Mouse (Mus musculus) spleen, postnatal 0 days (tissue): ENCODE results near the gene 1700080O16Rik. TPM values are rescaled to one million over a fixed set of nuclear protein-coding genes. Genes with fewer than 3 reads are reported as not detected.

Experiments used
- polyA plus RNA-seq: library from polyadenylated mRNA; unstranded; fragments of >200 nt; fragmentation: Nextera tagmentation; extraction: Ambion mirVana; gene quantifications from 2 replicates; pipeline ENCODE4 v1.2.1, GENCODE M21; 2015

1700080O16Rik gene
- polyA plus RNA-seq = not detected in 2 replicates

GRCm38 (mm10) chrX:51972672-51973071, at the start of gene 1700080O16Rik:
Gene 1700080O16Rik, minus strand, starts transcription at chrX:51972772.

Other genes starting within 250 kb of the 1700080O16Rik start
- not detected in 2 replicates for gene Usp26, start 171.5 kb downstream of the 1700080O16Rik start, polyA plus RNA-seq
- gene Gpc4, start 192.5 kb upstream of the 1700080O16Rik start, polyA plus RNA-seq = 16.2 and 17.6 TPM in 2 replicates